Mouse (Mus musculus) fat pad, adult 2 months (tissue): ENCODE data around the gene Haao.

Experiments used
- DNase-seq: peaks from one replicate; pipeline ENCODE4 v3.0.0-alpha.2; 2011; ENCODE audit warnings: low read depth, low spot score; ENCODE audit errors: extremely low read depth

The Haao gene

DNA sequence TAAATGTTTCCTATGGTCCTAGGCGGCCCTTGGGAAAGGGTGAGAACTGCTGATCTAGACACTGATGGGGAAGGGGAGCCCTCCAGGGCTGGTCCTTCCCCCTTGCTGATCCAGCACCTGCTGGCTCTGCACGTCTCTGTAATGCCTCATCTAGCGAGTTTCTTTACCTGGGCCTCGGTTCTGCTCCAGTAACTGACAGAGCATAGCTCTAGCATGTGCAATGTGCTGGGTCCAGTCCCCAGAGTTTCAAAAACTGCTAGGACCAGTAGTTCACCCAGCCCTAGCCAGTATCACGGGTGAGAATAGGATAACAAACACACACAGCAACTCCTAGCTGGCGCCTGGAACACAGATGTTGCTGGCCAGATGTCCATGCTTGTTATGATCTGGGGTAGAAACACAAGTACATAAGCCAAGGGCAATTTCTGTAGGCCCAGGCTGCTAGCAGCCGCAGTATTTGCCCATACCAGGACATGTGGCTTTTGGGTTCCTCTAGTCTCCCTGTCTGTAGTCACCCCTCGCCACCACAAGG lies 10.0 kb downstream of the Haao start:
- no peak for DNase-seq

DNA sequence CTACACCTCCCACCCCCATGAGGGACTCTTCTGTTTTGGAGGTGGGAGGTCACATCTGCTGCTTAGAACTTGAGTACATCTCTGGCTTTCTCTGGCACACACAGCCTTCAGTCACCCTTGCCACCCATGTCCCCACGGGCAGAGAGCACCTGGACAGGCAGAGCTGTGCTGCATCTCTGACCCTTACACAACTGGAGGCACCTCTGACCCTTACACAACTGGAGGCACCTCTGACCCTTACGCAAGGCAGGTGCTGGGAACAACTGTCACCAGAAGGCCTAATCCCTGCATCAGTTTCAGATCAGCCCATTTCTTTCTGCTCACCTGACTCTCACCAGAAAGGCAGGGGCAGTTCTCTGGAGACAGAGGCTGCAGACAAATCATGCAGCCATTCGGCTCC lies 11.7 kb downstream of the Haao start:
- no peak for DNase-seq

DNA sequence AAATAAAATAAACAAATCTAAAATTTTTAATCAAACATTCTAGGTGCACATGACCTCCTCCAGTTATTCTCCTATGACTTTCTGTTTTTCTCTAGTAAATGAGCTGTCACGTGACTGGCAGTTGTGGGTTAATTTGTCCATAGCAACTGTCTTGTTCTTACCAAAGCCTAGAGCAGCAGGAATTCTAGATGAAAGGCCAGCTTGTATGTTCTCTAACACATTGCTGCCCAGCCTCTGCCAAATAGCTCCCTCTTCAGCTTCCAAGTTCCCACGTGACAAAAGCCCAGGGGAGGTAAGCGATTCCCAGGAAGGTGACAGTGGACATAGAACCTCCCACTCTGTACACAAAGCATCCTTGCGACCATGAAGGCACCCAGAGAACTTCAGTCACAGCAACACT lies 13.6 kb downstream of the Haao start:
- no peak for DNase-seq

DNA sequence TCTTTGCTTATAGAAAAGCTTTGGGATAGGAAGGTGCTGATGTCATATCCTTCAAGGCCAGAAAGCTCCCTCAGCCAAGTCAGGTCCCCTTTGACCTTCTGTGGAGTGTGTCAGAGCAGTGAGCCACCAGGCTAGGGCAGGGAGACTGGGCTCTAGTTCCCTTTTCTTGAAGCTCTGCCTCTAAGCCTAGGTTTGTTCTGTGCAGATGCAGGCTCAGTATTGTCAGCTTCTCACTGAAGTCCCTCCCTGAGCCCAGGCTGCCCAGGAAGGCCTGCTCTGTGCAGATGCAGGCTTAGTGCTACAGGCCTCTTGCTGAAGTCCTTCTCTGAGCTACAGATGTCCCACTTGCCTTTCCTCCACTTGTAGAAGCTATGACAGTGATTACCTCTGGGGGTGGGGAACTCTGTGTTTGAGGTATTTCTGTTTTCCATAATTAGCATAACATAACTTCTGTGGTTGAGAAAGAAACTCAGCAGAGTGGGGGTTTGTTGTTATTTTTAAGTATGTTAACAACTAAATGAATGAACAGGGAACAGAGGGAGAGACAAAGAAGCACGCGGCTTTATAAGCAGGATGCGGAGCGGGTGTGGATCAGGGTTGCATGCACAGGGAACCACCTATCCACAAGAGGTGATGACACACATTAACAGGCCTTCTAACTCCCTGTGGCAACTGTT lies 17.0 kb downstream of the Haao start:
- DNase-seq = no peak

DNA sequence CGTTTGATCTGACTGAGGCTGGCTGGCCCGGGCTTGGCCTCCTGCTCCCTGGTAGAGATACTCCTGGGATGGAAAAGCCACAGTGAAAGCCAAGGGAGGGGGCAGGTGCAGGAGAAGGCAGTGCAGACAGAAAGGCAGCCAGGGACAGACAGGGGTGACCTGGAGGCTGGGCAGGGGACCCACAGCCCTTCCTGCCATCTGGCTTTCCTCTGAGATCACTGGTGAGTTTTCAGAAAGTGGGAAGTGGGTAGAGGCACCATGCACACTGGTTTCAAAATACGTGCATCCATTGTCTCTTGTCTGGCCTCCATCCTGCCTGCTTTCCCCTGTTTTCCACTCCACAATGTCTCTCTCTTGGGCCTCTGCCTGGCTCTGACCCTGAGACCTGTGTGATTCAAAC lies 18.4 kb downstream of the Haao start:
- no peak for DNase-seq

DNA sequence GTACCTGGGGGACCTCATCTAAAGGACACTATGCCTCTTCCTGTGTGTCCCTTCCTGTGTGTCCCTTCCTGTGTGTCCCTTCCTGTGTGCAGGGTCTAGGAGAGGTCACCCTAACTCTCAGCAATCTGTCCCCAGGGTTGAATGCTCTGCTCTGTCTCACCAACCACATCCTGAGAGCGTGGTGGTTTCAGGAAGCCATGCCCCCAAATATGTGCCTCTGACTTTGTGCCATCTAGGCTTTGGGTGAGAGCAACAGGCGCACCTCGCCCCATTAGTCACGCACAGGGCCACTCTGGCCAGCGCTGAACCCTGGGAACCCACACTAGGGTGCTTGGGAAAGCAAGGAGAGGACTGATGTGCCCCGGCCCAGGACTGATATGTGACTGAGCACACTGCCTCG lies 23.9 kb downstream of the Haao start:
- DNase-seq = no peak

DNA sequence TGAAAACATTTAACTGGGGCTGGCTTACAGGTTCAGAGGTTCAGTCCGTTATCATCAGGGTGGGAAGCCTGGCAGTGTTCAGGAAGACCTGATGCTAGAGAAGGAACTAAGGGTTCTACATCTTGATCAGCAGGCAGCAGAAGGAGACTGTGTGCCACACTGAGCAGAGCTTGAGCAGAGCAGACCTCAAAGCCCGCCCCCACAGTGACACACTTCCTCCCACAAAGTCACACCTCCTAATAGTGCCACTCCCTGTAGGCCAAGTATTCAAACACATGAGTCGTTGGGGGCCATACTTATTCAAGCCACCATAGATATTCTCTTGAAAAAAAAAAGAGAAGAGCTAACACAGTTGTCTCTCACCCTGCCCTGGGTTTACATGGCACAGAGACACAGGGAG lies 25.9 kb downstream of the Haao start:
- DNase-seq = no peak

DNA sequence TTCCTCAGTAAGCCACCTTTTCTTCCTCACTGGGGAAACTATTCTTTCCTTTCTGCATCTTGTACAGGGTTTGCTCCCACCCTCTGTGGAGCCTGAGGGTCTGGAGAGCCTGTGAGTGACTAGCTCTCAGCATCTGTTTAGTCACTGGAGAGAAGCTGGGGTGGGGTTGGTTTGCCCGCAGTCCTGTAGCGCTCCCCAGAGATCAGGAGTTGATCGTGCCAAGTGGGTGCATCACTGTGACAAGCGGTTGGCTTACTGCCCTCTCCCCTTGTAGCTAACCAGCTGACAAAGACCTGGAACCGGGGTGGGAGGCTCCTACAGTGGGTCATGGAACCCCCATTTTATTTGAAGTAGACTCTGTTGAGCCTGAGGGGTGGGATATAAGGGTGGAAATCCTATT lies 27.1 kb downstream of the Haao start:
- no peak for DNase-seq

DNA sequence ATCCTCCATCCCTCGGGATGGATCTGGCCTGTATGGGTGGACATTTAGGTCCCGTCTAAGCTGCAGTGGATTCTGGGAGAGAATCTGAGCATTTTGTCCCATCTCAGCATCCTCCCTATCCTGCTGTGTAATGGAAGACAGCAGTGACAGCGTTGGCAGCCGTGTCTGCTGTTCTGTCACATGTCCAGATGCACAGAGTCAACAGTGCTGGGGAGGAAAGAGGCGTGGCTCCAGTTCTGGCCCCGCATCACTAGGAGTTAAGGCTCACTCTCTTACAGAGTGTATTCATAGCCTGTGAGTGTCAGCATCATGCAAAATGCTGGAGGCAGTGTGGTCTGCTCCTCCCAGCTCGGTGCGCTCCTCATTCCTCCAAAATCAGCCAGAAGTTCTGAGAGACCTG lies 28.3 kb downstream of the Haao start:
- DNase-seq = no peak

DNA sequence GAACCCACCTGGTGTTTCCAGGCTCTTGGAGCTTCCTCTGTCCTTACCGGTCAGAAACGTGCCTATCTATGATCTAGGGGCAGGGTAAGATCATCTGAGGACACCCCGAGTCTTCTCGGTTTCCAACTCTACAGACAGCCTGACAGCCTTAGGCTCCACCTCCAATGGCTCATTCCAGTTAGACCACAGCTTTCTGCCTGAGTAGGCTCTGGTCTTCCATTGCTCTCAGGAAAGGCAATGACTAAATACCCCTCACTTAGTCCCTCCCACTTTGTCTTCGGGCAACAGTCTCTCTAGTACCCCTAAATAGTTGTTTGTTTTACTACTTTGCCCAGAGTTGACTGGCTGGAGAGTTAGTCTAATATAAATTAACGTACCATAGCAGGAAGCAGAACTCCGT lies 30.8 kb downstream of the Haao start:
- DNase-seq = no peak

DNA sequence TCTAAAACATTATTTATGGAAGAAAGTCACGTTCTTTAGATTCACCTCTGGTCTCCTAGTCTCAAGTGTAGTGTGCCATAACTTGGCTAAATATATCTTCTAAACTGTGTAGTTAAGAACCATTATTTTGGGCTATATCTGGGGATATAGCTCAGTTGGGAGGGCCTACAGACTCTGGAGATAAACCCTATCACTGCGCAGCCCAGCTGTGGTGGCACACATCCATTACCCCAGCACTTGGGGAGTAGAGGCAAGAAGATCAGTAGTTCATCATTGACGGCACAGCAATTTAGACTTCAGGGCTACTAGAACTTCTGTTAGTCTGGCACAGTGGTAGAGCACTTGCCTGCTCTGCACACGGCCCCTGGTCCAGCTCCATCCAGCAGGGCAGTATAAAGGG lies 34.7 kb downstream of the Haao start:
- no peak for DNase-seq

DNA sequence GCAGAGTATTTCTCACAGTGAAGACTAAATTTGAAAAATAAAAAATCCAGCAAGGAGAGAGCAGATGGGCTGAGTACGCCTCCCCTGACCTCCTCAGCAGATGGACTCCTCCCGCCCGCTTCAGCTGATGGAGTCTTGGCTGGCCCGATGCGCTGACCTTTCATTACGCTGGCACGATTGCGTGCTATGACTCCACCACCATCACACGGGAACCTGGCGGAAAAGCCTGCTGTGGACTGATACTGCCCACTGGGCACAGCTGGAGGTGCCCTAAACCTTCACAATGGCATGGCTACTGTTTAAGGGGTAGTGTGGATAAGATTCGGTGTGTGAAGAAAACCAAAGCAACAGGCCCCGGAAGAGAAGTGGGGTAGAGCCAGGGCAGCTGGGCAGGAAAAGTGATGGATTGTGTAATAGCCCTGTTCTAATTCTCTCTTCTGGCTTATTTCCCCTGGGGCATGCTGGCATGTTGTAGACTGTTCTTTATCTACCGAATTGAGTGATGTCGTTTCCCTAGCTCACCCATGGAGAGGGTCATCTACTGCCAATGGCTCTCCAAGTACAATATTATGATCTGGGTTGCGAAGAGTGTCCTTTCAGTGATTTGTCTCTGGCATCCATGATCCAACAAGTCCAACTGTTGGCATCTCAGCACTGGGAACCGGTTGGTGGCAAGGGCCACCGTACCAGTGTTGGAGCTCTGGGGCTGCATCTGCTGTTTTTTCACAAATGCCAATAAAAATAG lies 35.4 kb downstream of the Haao start:
- peak; percentile 56 for DNase-seq

DNA sequence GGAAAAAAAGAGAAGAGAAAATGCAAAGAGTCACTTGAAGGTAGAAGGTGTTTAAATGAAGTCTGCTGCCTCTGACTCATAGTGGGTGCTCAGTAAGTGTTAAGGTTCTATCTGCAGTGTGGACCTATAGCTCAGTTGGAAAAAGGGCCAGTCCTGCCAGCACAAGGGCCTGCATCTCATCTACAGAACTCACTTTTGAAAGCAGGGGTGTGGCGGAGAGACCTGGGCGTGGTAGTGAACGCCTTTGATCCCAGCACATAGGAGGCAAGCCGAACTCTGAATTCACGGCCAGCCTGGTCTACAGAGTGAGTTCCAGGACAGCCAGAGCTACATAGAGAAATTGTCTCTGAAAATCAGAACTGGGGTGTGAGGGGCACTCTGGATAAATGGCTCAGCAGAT lies 37.5 kb downstream of the Haao start:
- no peak for DNase-seq

DNA sequence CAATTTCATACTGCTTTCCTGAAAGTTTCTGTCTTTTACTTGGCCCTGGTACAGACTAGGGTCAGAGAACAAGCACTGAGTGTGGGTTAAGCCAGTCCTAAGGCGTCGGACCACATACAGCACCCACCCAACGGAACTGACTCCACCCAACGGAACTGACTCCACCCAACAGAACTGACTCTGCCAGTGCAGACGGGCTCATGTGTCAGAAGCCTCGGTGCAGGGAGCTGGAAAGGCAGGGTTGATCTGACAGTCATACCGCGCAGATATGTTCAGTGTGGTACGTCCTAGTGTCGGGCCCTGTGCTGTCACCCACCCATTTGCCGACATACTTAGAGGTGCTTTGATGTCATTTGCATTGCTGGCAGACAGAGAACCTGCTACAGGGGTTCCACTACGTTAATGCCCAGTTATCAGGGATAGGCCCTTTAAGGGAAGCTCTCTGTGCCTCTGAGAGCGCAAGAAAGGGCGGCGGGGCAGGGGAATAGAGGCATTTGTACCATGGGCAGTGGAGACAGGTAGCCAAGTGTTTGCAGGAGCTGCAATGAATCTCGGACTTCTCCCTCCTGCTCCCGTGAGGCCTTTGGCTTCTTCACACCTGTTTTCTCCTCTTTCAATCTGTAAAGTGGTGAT lies 38.5 kb downstream of the Haao start:
- no peak for DNase-seq

DNA sequence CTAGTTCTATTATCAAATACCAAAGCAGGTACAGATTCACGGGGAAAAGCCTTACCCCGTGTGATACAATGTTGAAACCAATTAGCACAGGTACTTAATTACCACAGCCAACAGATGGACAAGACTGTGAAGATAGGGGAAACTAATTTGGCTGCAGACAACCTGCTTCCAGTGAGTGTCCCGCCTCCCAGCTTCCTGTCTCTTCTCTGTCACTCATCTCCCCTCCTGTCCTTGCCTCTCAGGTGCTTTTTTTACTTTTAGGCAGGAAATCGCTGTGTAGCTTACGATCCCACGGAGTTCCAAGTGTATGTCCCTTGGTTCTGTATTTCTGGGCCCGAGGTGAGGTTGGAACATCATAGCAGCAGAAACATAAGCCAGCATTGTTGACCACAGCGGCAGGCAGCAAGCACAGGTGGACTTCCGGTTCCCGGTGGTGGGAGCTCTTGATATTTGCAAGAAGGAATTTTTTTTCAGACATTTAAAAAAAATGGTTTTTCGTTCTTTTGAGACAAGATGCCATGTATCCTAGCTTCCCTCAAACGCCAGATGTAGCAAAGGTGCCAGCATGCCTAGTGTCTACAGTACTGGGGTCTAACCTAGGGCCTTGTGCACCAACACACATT lies 39.2 kb downstream of the Haao start:
- no peak for DNase-seq

DNA sequence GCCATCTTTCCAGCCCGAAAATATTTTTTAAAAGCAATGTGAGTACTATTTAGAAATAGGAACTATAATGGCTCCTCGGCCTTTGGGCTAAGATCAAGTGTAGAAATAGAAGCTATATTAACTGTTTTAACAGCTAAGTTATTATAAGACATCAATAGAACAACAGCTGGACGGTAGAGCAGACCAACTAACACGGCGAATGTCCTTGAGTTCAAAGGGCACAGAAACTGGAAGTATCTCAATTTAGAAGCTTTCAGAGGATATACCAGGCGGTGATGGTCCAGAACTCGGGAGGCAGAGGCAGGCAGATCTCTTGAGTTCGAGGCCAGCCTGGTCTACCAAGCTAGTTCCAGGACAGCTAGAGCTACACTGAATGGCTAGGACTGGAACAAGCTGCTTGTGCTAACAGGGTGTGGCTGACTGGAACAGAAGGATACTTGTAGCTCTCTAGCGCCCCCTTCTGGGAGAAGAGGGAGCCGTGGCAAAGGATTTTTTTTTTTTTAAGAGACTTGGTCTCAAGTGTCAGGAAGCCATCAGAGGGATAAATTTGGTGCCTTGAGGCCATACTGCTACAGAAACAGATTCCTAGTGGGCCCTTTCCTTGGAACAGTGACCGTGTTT lies 39.9 kb downstream of the Haao start:
- no peak for DNase-seq

DNA sequence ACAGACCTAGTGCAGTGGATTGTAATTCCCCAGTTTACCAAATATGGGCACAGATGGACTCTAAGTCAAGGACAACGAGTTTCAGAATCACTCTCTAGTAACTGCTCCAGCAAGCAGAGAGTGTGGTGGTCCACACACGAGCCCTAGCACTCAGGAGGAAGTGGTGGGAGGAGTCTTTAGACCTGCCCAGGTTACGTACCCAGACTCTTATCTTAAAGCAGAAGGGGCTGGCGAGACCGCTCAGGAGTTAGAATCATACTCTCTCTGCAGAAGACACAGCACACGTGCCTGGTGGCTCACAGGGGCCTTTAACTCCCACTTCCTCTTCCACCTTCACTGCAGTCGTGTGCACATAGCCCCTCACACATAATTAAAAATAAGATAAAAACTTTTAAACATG lies 40.4 kb downstream of the Haao start:
- DNase-seq = no peak

DNA sequence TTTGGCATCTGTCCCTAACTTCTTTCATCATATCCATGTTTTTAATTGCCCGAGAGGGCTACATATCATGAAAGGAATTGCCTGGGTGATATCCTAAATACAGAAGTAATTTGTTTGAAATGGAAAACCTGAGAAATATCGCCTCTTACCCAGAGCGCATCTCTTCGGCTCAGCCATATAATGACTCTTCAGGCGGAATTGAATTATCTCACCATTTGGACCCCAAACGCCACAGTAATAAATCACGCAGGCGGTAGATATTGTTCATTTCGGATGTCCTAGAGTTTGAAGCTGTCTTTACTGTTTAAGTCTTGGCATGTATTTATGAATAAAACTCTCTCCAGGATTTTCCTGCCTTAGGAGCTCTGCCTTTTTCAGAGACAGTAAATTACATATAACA lies 42.7 kb downstream of the Haao start:
- no peak for DNase-seq

DNA sequence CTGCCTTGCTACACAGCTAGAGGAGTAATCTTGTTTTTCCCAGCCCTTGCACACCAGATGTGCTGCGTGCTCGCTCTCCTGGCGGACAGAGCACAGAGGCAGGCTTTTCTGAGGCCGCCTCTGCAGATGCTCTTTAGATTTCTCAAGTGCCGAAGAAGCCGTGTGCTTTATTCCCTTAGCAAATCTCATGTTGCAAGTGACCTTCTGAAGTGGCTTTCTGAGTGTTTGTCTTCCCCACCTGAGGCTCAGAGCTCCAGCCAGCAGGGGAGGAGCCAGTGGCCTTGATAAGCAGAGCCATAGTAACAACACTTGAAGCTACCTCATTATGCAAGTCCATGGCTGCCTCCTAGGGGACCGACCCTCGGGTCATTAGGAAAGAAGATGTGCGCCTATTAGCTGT lies 43.8 kb downstream of the Haao start:
- DNase-seq = no peak

DNA sequence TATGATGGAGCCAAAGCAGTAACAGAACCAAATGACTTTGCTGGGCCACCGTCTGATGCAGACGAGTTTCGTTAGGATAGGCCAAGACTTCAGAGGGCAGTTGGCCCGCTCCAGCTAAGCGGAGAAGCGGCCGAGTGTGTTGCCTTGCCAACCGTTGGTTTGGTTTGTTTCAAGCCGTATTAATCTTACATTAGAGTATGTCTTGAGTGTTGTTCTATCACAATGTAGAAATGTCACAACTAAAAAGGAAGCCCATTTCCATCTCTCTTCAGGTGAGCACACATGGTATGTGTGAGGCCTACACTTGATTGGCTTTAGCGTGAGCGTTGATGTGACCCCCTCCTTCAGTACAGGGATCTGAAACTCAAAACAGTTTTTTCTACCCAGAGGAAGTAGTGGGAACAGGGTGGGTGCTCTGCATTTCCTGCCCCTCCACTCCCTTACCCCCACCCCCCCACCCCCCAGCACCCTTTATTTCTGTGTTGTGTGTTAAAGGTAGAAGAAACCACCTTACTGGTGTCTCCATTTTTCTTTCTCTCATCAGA lies 48.2 kb downstream of the Haao start:
- DNase-seq = no peak

DNA sequence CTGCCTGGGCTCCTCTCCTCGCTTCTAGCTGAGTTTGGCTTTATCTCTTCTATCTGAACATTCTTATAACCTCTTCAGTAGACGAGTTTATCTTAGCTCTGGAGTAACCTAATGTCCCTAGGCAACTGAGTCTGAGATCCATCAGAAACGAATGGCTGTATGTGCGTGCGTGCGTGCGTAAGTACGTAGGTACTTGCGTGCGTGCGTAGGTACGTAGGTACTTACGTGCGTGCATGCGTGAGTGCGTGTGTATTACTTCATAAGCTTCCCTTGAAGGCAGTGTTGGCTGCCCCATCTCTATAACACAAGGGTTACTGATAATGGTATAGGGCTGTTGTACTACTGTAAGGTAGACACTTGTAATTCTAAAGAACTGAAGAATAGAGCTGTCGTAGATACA lies 52.6 kb downstream of the Haao start:
- no peak for DNase-seq
